Mouse (Mus musculus) ovary, postnatal 36 days (tissue): ENCODE results near the gene Pabpc4.
"Not testable (repeated sequence)": the region's sequence is repeated elsewhere in the genome, so short reads cannot be mapped to it uniquely, and the experiment has no call there.

Experiments
- DNase-seq: peaks from one replicate; pipeline ENCODE4 v3.0.0; 2022; ENCODE audit warnings: low spot score, mixed read lengths

Pabpc4 gene

GRCm38 (mm10) chr4:123247147-123247880, 14.8 kb upstream of the Pabpc4 start:
- DNase-seq, result peak; percentile 54

GRCm38 (mm10) chr4:123248971-123249567, 13.1 kb upstream of the Pabpc4 start:
- DNase-seq, result peak; percentile 73

GRCm38 (mm10) chr4:123252214-123252613, 9.9 kb upstream of the Pabpc4 start:
- DNase-seq, result no peak

GRCm38 (mm10) chr4:123254617-123255016, 7.5 kb upstream of the Pabpc4 start:
- DNase-seq, result no peak

- DNase-seq, result no peak
Observed at GRCm38 (mm10) chr4:123260071-123260746, 1.9 kb upstream of the Pabpc4 start.

- DNase-seq, result no peak
Observed at GRCm38 (mm10) chr4:123271063-123271462, 8.9 kb downstream of the Pabpc4 start.

- DNase-seq, result no peak
Observed at GRCm38 (mm10) chr4:123280117-123280516, 18.0 kb downstream of the Pabpc4 start.

GRCm38 (mm10) chr4:123282500-123282899, 20.3 kb downstream of the Pabpc4 start:
- DNase-seq, result peak; percentile 90

- peak; percentile 53 for DNase-seq
Observed at GRCm38 (mm10) chr4:123282915-123283674, 20.9 kb downstream of the Pabpc4 start.

- DNase-seq, result not testable (repeated sequence)
Observed at GRCm38 (mm10) chr4:123283675-123284064, 21.5 kb downstream of the Pabpc4 start.

GRCm38 (mm10) chr4:123284731-123285624, 22.8 kb downstream of the Pabpc4 start:
- no peak for DNase-seq

GRCm38 (mm10) chr4:123286790-123287189, 24.6 kb downstream of the Pabpc4 start:
- DNase-seq, result no peak

- DNase-seq, result no peak
Observed at GRCm38 (mm10) chr4:123289038-123289437, 26.9 kb downstream of the Pabpc4 start.

- DNase-seq, result no peak
Observed at GRCm38 (mm10) chr4:123292390-123292789, 30.2 kb downstream of the Pabpc4 start.

GRCm38 (mm10) chr4:123292989-123293388, 30.8 kb downstream of the Pabpc4 start:
- no peak for DNase-seq

GRCm38 (mm10) chr4:123293661-123294443, 31.7 kb downstream of the Pabpc4 start:
- DNase-seq, result no peak

- not testable (repeated sequence) for DNase-seq
Observed at GRCm38 (mm10) chr4:123295026-123295425, 32.9 kb downstream of the Pabpc4 start.

- no peak for DNase-seq
Observed at GRCm38 (mm10) chr4:123295516-123296147, 33.5 kb downstream of the Pabpc4 start.

GRCm38 (mm10) chr4:123296148-123296534, 34.0 kb downstream of the Pabpc4 start:
- no peak for DNase-seq
